Mouse (Mus musculus) heart, adult 11 months (tissue): Measurements from ENCODE around the gene Sh2d2a.
A peak's percentile ranks its signal among the peaks of the same experiment; 100 is the strongest.
"Not testable (repeated sequence)": the region's sequence is repeated elsewhere in the genome, so short reads cannot be mapped to it uniquely, and the experiment has no call there.

ENCODE experiments used
- DNase-seq: peaks from one replicate; pipeline ENCODE4 v3.0.0; 2022

The Sh2d2a gene

GRCm38 (mm10) chr3:87857666-87858065, 11.1 kb downstream of the Sh2d2a start:
- DNase-seq = no peak

GRCm38 (mm10) chr3:87859813-87860212, 13.3 kb downstream of the Sh2d2a start:
- DNase-seq = peak; percentile 97

GRCm38 (mm10) chr3:87864111-87864510, 17.6 kb downstream of the Sh2d2a start:
- DNase-seq = not testable (repeated sequence)

- peak; percentile 91 for DNase-seq
These were observed 31.2 kb downstream of the Sh2d2a start for GRCm38 (mm10) chr3:87877730-87878129.

GRCm38 (mm10) chr3:87884291-87884690, 37.7 kb downstream of the Sh2d2a start:
- DNase-seq = no peak

GRCm38 (mm10) chr3:87884708-87885251, 38.2 kb downstream of the Sh2d2a start:
- DNase-seq = peak; percentile 97

GRCm38 (mm10) chr3:87885281-87886003, 38.9 kb downstream of the Sh2d2a start, which contains the start of gene Prcc:
Gene Prcc (minus strand): TSS chr3:87885608.
- DNase-seq = peak; percentile 100

GRCm38 (mm10) chr3:87886004-87886365, 39.4 kb downstream of the Sh2d2a start:
- DNase-seq = no peak

- DNase-seq = peak; percentile 95
These were observed 39.9 kb downstream of the Sh2d2a start for GRCm38 (mm10) chr3:87886416-87886815.

- not testable (repeated sequence) for DNase-seq
These were observed 40.8 kb downstream of the Sh2d2a start for GRCm38 (mm10) chr3:87887400-87887799.

GRCm38 (mm10) chr3:87891481-87891880, 44.9 kb downstream of the Sh2d2a start:
- DNase-seq = peak; percentile 53

GRCm38 (mm10) chr3:87893367-87893905, 46.9 kb downstream of the Sh2d2a start:
- DNase-seq = peak; percentile 57

GRCm38 (mm10) chr3:87899266-87899665, 52.7 kb downstream of the Sh2d2a start:
- DNase-seq = peak; percentile 48

GRCm38 (mm10) chr3:87899776-87900175, 53.2 kb downstream of the Sh2d2a start:
- peak; percentile 66 for DNase-seq

GRCm38 (mm10) chr3:87901036-87901624, 54.6 kb downstream of the Sh2d2a start:
- DNase-seq = peak; percentile 63

- DNase-seq = peak; percentile 86
These were observed 55.4 kb downstream of the Sh2d2a start for GRCm38 (mm10) chr3:87901959-87902358.

GRCm38 (mm10) chr3:87903821-87904220, 57.3 kb downstream of the Sh2d2a start:
- peak; percentile 79 for DNase-seq
